Mouse (Mus musculus) C2C12 (cell line): ENCODE data around the gene Brd2. TPM values are rescaled to one million over a fixed set of nuclear protein-coding genes. Genes with fewer than 3 reads are reported as not detected.

Source experiments
- H3K27me3 ChIP-seq: one replicate; pipeline ENCODE4 v1.6.1; 2011; ENCODE audit not compliant: control insufficient read depth, insufficient read depth, insufficient read length
- H3K36me3 ChIP-seq: one replicate; pipeline ENCODE4 v1.6.1; 2011; ENCODE audit not compliant: control insufficient read depth, insufficient read depth
- H3K4me3 ChIP-seq: one replicate; pipeline ENCODE4 v1.5.1; 2011; ENCODE audit warnings: mild to moderate bottlenecking, control low read depth; ENCODE audit not compliant: poor library complexity, insufficient read depth, severe bottlenecking
- H3K79me2 ChIP-seq: one replicate; pipeline ENCODE4 v1.6.1; 2011; ENCODE audit not compliant: control insufficient read depth, insufficient read depth
- H3K79me3 ChIP-seq: one replicate; pipeline ENCODE4 v1.6.1; 2011; ENCODE audit warnings: low read depth, control low read depth
- H3ac ChIP-seq: one replicate; pipeline ENCODE3; 2011; ENCODE audit warnings: low read depth; ENCODE audit not compliant: control insufficient read depth, insufficient read length
- CEBPB ChIP-seq: IDR thresholded peaks from one replicate; pipeline ENCODE4 v1.6.1; 2011; ENCODE audit warnings: low read depth, mild to moderate bottlenecking, control low read depth, moderate library complexity
- CTCF ChIP-seq: IDR thresholded peaks from one replicate; pipeline ENCODE4 v1.5.1; 2011; ENCODE audit not compliant: control insufficient read depth, insufficient read depth, insufficient read length
- FOSL1 ChIP-seq: IDR thresholded peaks from one replicate; pipeline ENCODE4 v1.8.0; 2011; ENCODE audit warnings: mild to moderate bottlenecking, low read length; ENCODE audit not compliant: poor library complexity, insufficient read depth, severe bottlenecking
- MAX ChIP-seq: IDR thresholded peaks from one replicate; pipeline ENCODE4 v1.6.1; 2011; ENCODE audit warnings: mild to moderate bottlenecking, control low read depth
- MYOD1 ChIP-seq: IDR thresholded peaks from one replicate; pipeline ENCODE4 v1.6.1; 2011; ENCODE audit warnings: low read depth; ENCODE audit not compliant: control insufficient read depth, insufficient read length
- MYOG ChIP-seq: IDR thresholded peaks from one replicate; pipeline ENCODE4 v1.6.1; 2011; ENCODE audit not compliant: control insufficient read depth, insufficient read length; ENCODE audit errors: extremely low read depth
- USF1 ChIP-seq: IDR thresholded peaks from one replicate; pipeline ENCODE4 v1.6.1; 2011; ENCODE audit warnings: low read depth, mild to moderate bottlenecking, control low read depth, moderate library complexity
- polyA plus RNA-seq: library from polyadenylated mRNA; unstranded; fragments of >200 nt; fragmentation: generic; extraction: Trizol; gene quantifications from one replicate; pipeline ENCODE4 v1.2.1, GENCODE M21; 2012; ENCODE audit warnings: missing spikeins

Gene Brd2
- polyA plus RNA-seq, 1 experiment = 127 TPM

- Histone ChIP-seq H3K79me2 (peaks cover 4% of the 10 kb centered on the region), H3K36me3 (peaks cover 32% of the 10 kb centered on the region), H3K79me3 (no peaks in the 10 kb centered on the region), H3K27me3 (no peaks in the 10 kb centered on the region), H3ac (no peak overlapping the region), H3K4me3 (no peak overlapping the region)
- no peak for TF ChIP-seq CEBPB
- TF ChIP-seq MYOG = no peak
- TF ChIP-seq MAX = no peak
- no peak for TF ChIP-seq CTCF
- no peak for TF ChIP-seq FOSL1
- no peak for TF ChIP-seq USF1
- no peak for TF ChIP-seq MYOD1
Observed at GRCm38 (mm10) chr17:34107109-34107867, 15.1 kb downstream of the Brd2 start.

GRCm38 (mm10) chr17:34106555-34106954 is 15.9 kb downstream of the Brd2 start:
- no peak overlapping the region for H3K4me3 ChIP-seq
- H3K79me3 ChIP-seq = no peaks in the 10 kb centered on the region
- peaks cover 24% of the 10 kb centered on the region for H3K36me3 ChIP-seq
- H3ac ChIP-seq = no peak overlapping the region
- no peaks in the 10 kb centered on the region for H3K79me2 ChIP-seq
- no peaks in the 10 kb centered on the region for H3K27me3 ChIP-seq
- TF ChIP-seq MYOD1 (no peak), FOSL1 (no peak), USF1 (no peak), CEBPB (no peak), CTCF (no peak), MYOG (no peak), MAX (no peak)

GRCm38 (mm10) chr17:34104804-34105203 is 17.6 kb downstream of the Brd2 start:
- H3K36me3 ChIP-seq = peaks cover 7% of the 10 kb centered on the region
- TF ChIP-seq CEBPB (no peak), USF1 (no peak), MYOG (no peak), MAX (no peak), MYOD1 (no peak), FOSL1 (no peak), CTCF (no peak)
- no peaks in the 10 kb centered on the region for H3K79me3 ChIP-seq
- H3K27me3 ChIP-seq = peaks cover 4% of the 10 kb centered on the region
- no peaks in the 10 kb centered on the region for H3K79me2 ChIP-seq
- no peak overlapping the region for H3ac ChIP-seq
- no peak overlapping the region for H3K4me3 ChIP-seq

- no peaks in the 10 kb centered on the region for H3K79me3 ChIP-seq
- H3K36me3 ChIP-seq = no peaks in the 10 kb centered on the region
- H3K79me2 ChIP-seq = no peaks in the 10 kb centered on the region
- H3K4me3 ChIP-seq = no peak overlapping the region
- peaks cover 9% of the 10 kb centered on the region for H3K27me3 ChIP-seq
- no peak for TF ChIP-seq MYOD1
- no peak for TF ChIP-seq MAX
- TF ChIP-seq CTCF = no peak
- no peak for TF ChIP-seq MYOG
- no peak for TF ChIP-seq USF1
- no peak for TF ChIP-seq FOSL1
- TF ChIP-seq CEBPB = no peak
- no peak overlapping the region for H3ac ChIP-seq
Observed at GRCm38 (mm10) chr17:34102831-34103230, 19.6 kb downstream of the Brd2 start.

GRCm38 (mm10) chr17:34101604-34102032 is 20.8 kb downstream of the Brd2 start:
- Histone ChIP-seq H3K79me3 (no peaks in the 10 kb centered on the region), H3ac (peak overlapping the region; percentile 14), H3K79me2 (no peaks in the 10 kb centered on the region), H3K4me3 (no peak overlapping the region), H3K36me3 (no peaks in the 10 kb centered on the region), H3K27me3 (peaks cover 9% of the 10 kb centered on the region)
- no peak for TF ChIP-seq CEBPB
- peak; percentile 33 for TF ChIP-seq CTCF
- no peak for TF ChIP-seq MAX

- Histone ChIP-seq H3K27me3 (peaks cover 9% of the 10 kb centered on the region), H3K79me2 (no peaks in the 10 kb centered on the region), H3K79me3 (no peaks in the 10 kb centered on the region), H3ac (no peak overlapping the region), H3K4me3 (no peak overlapping the region), H3K36me3 (no peaks in the 10 kb centered on the region)
- no peak for TF ChIP-seq MYOD1
- TF ChIP-seq MAX = no peak
- no peak for TF ChIP-seq CEBPB
- TF ChIP-seq FOSL1 = no peak
- TF ChIP-seq MYOG = no peak
- no peak for TF ChIP-seq CTCF
- TF ChIP-seq USF1 = no peak
Observed at GRCm38 (mm10) chr17:34101185-34101584, 21.2 kb downstream of the Brd2 start.
